13 mouse cellular contexts compared by ENCODE assay signal in genomic region chr8:72833112-72833511, GRCm38 (mm10).
DNase-seq lines count a peak whose midpoint lies in the region; ATAC-seq lines count a peak whose summit lies in the region.
"Had no signal": no experiment of that assay in that cellular context is flagged by ENCODE, and none has a peak within 500 bp of the region (broad histone marks: within the 10 kb centered on the region; RNA-seq: fewer than 3 reads in every experiment).

No protein-coding gene starts in this region.

- 0 out of 2 replicates have a peak, but pooled peaks have one; percentile 10 for ATAC-seq in cerebellum, adult (ENCODE audit: insufficient number of reproducible peaks, low FRiP score, low TSS enrichment)
- ATAC-seq in liver, embryonic 16.5 days (ENCODE audit: low read depth): 0 out of 2 replicates have a peak, but pooled peaks have one; percentile 7
- ATAC-seq in neutrophil, adult 5-6 weeks (ENCODE audit: extremely low read depth, insufficient number of reproducible peaks, low FRiP score, poor library complexity, severe bottlenecking): peak; percentile 40
- ATAC-seq in midbrain, embryonic 16.5 days: no peak

- H3K4me3 ChIP-seq in liver, embryonic 16.5 days (ENCODE audit: low read depth, low read length): no peak overlapping the region
- no peak overlapping the region for H3K4me3 ChIP-seq in midbrain, embryonic 16.5 days (ENCODE audit: low read depth, low read length)
- H3K4me3 ChIP-seq: embryonic facial prominence, embryonic 12.5 days; hindbrain, embryonic 10.5 days; limb, embryonic 12.5 days had no signal

- DNase-seq in cerebellum, postnatal 4 days (ENCODE audit: low spot score in 2 of 2): no peak
- DNase-seq in liver (no peak), R1 (ENCODE audit: low read depth, low spot score) (peak; percentile 45)
- DNase-seq in spleen, postnatal 36 days (ENCODE audit: low spot score in 2 of 2): no peak
- DNase-seq: cerebellum, adult 9-11 months had no signal

- 64% methylated on average over 2 of the region's 2 CpGs for WGBS in liver, embryonic 16.5 days (ENCODE audit: insufficient replicate concordance)
- WGBS in midbrain, embryonic 16.5 days: 83% methylated on average over 2 of the region's 2 CpGs

- H3K9ac ChIP-seq in liver, embryonic 16.5 days (ENCODE audit: low read depth, low read length): no peak overlapping the region
- H3K9ac ChIP-seq in midbrain, embryonic 16.5 days (ENCODE audit: low read depth, low read length): no peak overlapping the region
- H3K9ac ChIP-seq: embryonic facial prominence, embryonic 12.5 days; limb, embryonic 12.5 days had no signal

- no peaks in the 10 kb centered on the region for H3K36me3 ChIP-seq in liver, embryonic 16.5 days (ENCODE audit: control insufficient read depth, insufficient read depth)
- H3K36me3 ChIP-seq in midbrain, embryonic 16.5 days (ENCODE audit: control insufficient read depth, insufficient read depth, low read length): peaks cover 8% of the 10 kb centered on the region
- H3K36me3 ChIP-seq: limb, embryonic 12.5 days had no signal

- H3K4me2 ChIP-seq in liver, embryonic 16.5 days (ENCODE audit: low read depth, low read length): no peak overlapping the region
- no peak overlapping the region for H3K4me2 ChIP-seq in midbrain, embryonic 16.5 days (ENCODE audit: low read length)
- H3K4me2 ChIP-seq: embryonic facial prominence, embryonic 12.5 days; limb, embryonic 12.5 days had no signal

- H3K4me1 ChIP-seq in liver, embryonic 16.5 days (ENCODE audit: control insufficient read depth, low read depth, low read length): no peaks in the 10 kb centered on the region
- H3K4me1 ChIP-seq in midbrain, embryonic 16.5 days (ENCODE audit: control insufficient read depth, insufficient read depth, low read length): no peaks in the 10 kb centered on the region
- H3K4me1 ChIP-seq: embryonic facial prominence, embryonic 12.5 days; hindbrain, embryonic 10.5 days; limb, embryonic 12.5 days had no signal

- H3K27ac ChIP-seq in liver, embryonic 16.5 days (ENCODE audit: low read length): no peak overlapping the region
- no peak overlapping the region for H3K27ac ChIP-seq in midbrain, embryonic 16.5 days (ENCODE audit: low read length)
- H3K27ac ChIP-seq: embryonic facial prominence, embryonic 12.5 days; hindbrain, embryonic 10.5 days; limb, embryonic 12.5 days; macrophage had no signal

- no peaks in the 10 kb centered on the region for H3K27me3 ChIP-seq in liver, embryonic 16.5 days (ENCODE audit: control insufficient read depth, insufficient read depth, low read depth, low read length)
- no peaks in the 10 kb centered on the region for H3K27me3 ChIP-seq in midbrain, embryonic 16.5 days (ENCODE audit: control insufficient read depth, insufficient read depth, low read depth, low read length)
- H3K27me3 ChIP-seq: embryonic facial prominence, embryonic 12.5 days; limb, embryonic 12.5 days had no signal

- H3K9me3 ChIP-seq in liver, embryonic 16.5 days (replicated peaks; ENCODE audit: control insufficient read depth, low read length): no peaks in the 10 kb centered on the region
- no peaks in the 10 kb centered on the region for H3K9me3 ChIP-seq in midbrain, embryonic 16.5 days (replicated peaks; ENCODE audit: control insufficient read depth, low read length, poor library complexity, severe bottlenecking)
- H3K9me3 ChIP-seq: embryonic facial prominence, embryonic 12.5 days; hindbrain, embryonic 10.5 days; limb, embryonic 12.5 days had no signal
